Mouse (Mus musculus) left cerebral cortex, postnatal 25 days (tissue): ENCODE results near the gene Wfdc6a. TPM values are rescaled to one million over a fixed set of nuclear protein-coding genes. Genes with fewer than 3 reads are reported as not detected.
"Not testable (repeated sequence)": the region's sequence is repeated elsewhere in the genome, so short reads cannot be mapped to it uniquely, and the experiment has no call there.

Experiments used
- DNase-seq, 2 experiments: peaks; one replicate each; pipeline ENCODE4 v3.0.0; 2022; ENCODE audit warnings: low spot score in 2 of 2, mixed read lengths in 1 of 2
- intact Hi-C: fragments of 180-260 bp; cut with DNase I; formaldehyde crosslinking; loops from one replicate; pipeline ENCODE4 v1.15.1; 2025
- total RNA-seq, 2 experiments: library from RNA; stranded (reverse); gene quantifications; 2 replicates each; pipeline ENCODE4 v1.2.3; 2021

Gene Wfdc6a
- total RNA-seq: under 1 TPM in 1 of 2 experiments, not detected in 1; 0.46 TPM

DNA sequence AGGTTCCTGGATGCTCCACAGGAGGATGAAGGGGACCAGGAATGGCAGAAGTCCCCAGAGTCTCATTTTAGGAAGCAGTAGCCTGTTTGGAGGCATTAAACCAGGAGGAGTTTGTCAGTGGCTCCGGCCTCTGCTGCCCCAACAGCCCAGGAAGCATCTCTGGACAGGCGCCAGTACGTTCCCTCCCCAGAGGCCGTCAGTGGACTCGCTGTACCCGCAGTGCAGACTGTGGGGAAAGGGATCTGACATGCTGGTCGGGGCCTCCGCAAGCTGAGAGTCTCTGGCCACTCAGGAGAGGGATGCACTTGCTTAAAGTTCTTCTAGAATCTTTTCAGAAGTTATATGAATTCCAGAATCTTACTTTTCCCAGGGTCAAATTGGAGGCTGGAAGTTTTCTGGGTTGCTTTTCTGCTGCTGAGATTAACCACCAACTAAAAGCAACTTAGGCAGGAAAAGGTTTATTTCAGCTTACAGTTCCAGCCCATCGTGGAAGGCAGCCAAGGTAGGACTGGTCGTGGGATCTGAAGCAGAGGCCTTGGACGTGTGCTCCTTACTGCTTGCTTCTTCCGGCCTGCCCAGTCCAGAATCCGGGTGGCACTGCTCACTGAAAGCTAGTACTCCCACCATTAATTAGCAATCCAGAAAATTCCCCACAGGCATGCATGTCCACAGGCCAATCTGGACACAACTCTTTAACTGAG is at the start of gene Wfdc6a:
Wfdc6a (minus strand) TSS at position 423 of the 701 bp plus-strand sequence.
- intact Hi-C loops, DNase-seq: not testable (repeated sequence)

DNA sequence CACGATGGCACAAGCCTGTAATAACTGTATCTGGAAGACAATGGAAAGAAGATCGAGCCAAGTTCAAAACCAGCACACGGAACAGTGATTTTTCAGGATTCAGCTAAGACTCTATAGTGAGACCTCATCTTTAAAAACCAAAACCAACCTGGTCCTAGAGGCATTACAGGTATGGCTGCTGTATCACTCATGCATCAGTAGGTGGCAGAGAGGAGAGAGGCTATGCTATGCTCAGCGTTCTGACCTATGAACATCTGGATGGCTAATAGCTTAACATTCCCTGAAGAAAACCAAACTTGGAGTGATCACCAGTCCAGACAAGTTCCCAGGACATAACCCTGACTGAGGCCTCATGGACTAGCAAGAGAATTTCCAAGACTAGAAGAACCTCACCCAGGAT is 36.5 kb upstream of the Wfdc6a start:
- no peak for DNase-seq
- intact Hi-C loops: no loop called here

DNA sequence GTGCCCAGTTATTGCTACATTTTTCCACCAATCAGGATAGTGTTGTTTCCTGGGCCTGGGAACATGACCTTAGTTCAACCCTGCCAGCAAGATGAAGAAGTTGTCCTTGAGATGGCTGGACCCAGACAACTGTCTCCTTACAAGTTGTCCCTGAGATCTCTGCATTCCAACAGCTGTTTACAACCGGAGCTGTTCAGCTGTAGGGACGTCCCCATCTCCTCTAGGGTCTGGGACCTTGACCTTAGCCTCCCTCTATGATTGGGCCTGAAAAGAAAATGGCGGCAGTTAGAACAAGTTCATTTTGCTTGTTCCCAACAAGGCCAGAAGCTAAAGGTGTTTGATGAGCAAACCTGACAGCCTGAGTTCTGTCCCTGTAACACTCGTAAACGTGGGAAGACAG is 33.8 kb upstream of the Wfdc6a start:
- intact Hi-C loops: no loop called here
- DNase-seq: no peak

DNA sequence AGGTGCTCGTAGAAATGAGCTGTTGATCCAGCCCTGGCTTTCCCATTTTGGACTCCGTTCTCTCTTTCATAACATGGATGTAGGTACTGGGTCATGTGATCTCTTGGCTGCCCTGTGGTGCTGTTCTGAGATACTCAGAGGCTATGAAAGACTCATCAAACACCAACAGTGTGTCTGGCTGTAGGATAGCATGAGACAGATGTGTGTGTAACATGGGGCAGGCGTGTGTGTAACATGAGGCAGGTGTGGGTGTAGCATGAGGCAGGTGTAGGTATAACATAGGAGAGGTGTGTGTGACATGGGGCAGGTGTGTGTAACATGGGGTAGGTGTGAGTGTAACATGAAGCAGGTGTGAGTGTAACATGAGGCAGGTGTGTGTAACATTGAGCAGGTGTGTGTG is 30.1 kb upstream of the Wfdc6a start:
- no peak for DNase-seq
- intact Hi-C loops: no loop called here

DNA sequence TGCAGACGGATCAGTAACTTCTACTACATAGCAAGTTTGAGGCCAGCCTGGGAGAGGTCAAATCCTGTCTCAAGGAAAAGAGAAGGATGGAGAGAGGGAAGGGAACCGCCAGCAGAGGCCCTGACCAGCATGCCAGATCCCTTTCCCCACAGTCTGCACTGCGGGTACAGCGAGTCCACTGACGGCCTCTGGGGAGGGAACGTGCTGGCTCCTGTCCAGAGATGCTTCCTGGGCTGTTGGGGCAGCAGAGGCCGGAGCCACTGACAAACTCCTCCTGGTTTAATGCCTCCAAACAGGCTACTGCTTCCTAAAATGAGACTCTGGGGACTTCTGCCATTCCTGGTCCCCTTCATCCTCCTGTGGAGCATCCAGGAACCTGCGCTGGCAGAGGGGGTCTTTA is 28.2 kb upstream of the Wfdc6a start, which contains the start of the genes Wfdc6b and Wfdc8:
Wfdc6b (plus strand) TSS at position 52 of the 400 bp plus-strand sequence.
Wfdc8 (minus strand) TSS at position 156 of the 400 bp plus-strand sequence.
- DNase-seq, intact Hi-C loops: not testable (repeated sequence)

DNA sequence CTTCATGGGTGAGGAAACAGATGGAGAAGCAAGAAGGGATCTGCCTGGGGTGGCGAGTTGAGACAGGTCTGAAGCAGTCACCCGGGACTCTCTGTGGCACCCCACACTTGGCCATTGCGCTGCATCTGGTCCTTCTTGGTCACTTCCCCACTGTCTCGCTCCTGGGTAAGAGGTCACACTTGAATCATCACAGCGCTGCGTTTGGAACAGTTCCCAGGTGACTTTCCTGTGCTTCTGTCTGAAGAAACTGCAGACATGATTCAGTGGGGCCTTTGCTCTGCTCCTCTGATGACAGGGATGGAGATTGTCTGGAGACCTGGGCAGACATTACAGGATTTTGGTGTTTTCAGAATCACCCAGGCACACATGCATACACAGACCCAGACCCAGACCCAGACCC is 23.5 kb upstream of the Wfdc6a start:
- no peak for DNase-seq
- intact Hi-C loops: no loop called here

DNA sequence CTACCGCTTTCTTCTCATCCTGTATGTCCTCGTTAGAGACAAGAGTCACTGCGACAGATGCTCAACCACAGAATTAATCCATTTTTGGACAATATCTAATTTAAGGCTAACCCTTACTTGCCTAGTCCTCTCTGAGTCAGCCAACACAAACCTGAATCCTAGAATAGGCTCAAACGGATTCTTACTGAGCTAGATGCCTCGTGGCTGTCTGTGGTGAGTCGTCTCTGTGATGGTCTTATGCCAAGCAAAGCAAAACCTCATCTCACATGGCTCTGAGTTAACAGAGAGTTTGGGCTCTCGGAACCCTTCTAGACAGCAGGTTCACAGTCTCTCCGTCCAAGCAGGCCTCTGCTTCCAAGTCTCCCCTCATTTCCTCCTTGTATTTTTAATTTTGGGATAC is 19.2 kb upstream of the Wfdc6a start:
- intact Hi-C loops: no loop called here
- peak in 1 of 2 experiments; percentile 70 for DNase-seq

DNA sequence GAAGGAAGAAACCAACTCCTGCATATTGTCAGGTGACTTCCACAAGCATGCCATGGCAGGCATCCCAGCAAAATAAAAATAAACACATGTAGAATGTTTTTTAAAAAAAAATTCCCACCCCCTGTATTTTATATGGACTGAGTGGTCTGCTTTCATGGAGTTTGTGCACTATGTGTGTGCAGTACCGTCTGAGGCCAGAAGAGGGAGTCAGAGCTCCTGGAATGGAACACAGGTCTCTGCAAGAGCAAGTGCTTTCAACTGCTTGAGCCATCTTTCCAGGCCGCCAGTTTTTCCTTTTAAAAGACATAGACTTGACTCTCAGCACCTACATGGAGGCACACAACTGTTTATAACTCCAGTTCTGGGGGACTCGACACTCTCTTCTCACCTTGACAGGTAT is 18.2 kb upstream of the Wfdc6a start:
- DNase-seq: no peak
- intact Hi-C loops: no loop called here

DNA sequence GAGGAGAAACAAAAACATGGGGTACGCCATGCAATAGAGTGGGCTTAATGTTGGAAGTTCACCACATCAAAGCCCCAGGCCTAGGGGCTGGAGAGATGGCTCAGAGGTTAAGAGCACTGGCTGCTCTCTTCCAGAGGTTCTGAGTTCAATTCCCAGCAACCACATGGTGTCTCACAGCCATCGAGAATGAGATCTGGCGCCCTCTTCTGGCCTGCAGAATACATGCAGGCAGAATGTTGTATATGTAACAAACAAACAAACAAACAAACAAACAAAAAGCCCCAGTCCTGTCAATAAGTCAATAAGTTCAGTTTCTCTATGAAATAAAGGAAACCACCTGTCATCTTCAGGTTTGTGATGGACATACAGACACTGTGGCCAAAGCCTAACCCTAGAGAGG is 14.9 kb upstream of the Wfdc6a start:
- no peak for DNase-seq
- intact Hi-C loops: no loop called here

DNA sequence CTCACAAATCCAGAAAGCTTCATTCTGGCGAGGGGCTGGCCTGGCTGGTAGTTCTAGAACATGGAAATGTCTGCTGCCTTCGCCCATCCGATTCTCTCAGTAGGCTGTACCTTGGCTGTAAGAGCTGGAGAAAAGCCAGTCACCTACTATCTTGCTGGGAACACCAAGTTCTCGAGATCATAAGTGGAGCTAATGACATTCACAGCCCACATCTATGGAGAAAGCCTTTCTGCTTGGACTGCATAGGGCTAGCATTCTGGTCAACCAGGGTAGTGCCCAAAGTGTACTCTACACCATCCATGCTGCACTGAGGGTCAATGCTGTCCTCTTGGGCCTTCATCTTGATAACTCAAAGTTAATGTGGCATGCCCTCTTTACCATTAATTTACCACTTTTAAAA is 8.2 kb upstream of the Wfdc6a start, which contains the start of gene Eppin:
Eppin (minus strand) TSS at position 101 of the 400 bp plus-strand sequence.
- DNase-seq: no peak
- intact Hi-C loops: loop anchor here (1.0 kb wide), 1 partner anchor 133 kb away; no protein-coding TSS in a partner anchor

DNA sequence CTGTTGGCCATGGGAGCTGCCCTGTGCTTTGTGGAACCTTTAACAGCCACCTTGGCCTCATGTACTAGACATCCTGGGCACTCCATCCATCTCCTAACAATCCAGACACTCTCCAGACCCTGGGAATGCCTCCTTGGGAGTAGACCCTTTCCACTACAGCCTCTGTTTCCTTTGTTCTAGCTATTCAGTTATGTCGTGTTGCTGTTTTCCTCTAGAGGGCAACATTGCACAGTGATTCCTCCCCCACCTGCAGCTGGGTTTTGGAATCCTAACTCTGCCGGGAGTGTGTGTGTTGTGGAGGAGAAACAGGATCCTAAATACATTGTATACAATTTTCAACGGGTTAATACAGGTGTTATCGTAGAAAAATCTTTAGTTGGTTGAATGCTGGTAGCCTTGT is 6.8 kb upstream of the Wfdc6a start:
- DNase-seq: peak; percentile 28 to 42
- intact Hi-C loops: no loop called here

DNA sequence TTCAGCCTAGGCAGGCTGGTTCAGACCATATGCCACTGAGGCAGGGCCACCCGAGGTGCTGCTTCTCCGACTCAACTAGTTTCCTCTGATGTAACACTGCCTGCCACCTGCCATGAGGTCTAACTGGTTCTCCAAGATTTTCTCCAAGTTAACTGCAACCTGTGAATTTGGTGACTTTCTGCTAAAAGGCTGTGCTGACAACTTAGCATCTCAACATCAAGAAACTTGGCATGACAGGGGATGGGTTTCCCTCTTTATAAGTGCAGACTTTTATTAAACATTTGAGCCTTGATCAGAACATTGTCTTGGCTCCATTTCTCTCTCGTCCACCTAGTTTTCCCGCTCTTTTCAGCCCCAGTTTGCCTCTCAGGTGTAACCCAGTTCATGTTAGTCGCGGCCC is 11.9 kb downstream of the Wfdc6a start, which contains the start of gene Spint3:
Spint3 (minus strand) TSS at position 101 of the 400 bp plus-strand sequence.
- intact Hi-C loops, DNase-seq: not testable (repeated sequence)

DNA sequence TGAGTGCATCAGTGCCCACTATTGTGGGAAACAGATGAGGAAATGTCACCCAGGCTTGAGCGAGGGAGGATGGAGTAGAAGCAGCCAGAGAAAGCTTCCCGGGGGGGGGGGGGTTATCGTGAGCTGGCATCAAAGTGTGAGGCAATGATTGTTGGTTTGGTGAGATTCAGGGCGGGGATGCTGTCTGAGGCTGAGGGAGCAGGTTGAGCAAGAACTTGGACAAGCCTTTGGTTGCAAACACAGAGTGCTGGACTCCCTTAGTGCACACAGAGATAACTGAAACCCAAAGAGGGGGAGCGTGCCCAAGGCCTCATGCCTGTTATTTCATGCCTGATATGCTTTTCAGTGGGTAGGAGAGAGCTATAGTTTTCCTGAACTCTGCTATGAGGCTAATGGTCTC is 17.8 kb downstream of the Wfdc6a start:
- intact Hi-C loops: no loop called here
- no peak for DNase-seq

DNA sequence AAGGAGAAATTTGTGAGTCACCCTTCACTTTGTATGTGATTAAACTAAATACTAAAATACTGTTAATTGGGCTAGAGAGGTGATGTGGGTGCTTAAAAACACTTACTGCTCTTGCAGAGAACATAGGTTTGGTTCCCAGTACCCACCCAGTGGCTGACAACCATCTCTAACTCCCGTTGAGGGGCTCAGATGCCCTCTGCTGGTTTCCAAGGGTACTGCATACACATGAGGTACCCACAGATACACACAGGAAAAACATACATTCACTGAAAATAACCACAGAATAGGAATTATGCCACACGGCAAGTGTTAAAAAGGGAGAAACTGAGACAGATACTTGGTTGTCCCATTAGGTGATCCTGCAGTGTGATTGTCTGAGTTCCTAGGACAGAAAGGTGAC is 18.2 kb downstream of the Wfdc6a start:
- DNase-seq: no peak
- intact Hi-C loops: no loop called here

DNA sequence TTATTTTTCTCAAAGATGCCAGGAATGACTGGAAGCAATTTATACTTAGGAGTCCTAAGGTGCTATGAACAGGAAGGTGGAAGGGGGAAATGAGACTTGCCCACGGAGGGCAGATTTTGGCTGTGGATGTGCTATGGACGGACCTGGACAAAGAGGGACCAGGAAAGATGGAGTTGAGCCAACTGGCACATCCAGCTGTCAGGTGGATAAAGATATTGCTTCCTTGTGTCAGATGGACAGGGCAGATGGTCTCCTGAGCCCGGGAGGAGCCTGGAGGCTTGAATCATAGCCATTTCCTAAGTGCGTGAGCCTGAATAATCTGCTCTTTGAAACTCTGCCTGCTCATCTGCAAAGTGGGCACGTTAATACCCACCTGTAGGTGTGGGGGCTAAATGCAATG is 20.9 kb downstream of the Wfdc6a start:
- intact Hi-C loops: loop anchor here (5.0 kb wide), 1 partner anchor 42 kb away; no protein-coding TSS in a partner anchor

DNA sequence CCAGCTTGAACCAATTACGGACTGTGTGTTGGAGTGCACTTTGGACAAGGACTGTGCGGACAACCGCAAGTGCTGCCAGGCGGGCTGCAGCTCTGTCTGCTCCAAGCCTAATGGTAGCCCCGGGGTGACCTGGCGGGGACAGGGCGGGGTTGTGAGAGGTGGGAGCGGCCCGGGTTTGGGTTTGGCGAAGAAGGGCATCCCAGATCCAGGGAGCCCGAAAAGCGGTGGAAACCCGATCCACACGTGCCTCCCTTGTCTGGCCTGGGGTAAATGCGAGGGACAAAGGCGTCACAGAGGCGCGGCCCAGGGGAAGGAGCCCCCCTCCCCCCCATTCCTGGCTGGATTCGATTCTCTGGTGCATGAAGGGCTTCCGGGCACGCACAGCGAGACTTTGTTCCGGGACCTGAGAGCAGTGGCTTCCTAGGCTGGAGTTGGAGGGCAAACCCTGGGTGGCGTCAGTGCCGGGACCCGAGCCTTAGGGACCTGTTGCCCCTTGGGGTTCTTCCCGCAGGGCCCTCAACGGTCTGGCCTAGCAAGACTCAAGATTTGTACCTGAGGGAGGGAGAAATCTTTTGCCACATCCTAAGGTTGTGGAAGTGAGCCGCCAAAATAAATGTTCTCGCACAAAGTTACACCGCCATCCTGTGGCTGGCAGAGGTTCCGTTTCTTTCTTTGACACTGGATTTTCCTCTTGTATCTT is 21.8 kb downstream of the Wfdc6a start:
- peak; percentile 35 to 61 for DNase-seq
- intact Hi-C loops: loop anchor here (2.0 to 5.0 kb wide), 2 partner anchors 41 to 147 kb away; no protein-coding TSS in a partner anchor

More for the DNA sequence above, 20.9 kb downstream of the Wfdc6a start:
- no peak for DNase-seq

DNA sequence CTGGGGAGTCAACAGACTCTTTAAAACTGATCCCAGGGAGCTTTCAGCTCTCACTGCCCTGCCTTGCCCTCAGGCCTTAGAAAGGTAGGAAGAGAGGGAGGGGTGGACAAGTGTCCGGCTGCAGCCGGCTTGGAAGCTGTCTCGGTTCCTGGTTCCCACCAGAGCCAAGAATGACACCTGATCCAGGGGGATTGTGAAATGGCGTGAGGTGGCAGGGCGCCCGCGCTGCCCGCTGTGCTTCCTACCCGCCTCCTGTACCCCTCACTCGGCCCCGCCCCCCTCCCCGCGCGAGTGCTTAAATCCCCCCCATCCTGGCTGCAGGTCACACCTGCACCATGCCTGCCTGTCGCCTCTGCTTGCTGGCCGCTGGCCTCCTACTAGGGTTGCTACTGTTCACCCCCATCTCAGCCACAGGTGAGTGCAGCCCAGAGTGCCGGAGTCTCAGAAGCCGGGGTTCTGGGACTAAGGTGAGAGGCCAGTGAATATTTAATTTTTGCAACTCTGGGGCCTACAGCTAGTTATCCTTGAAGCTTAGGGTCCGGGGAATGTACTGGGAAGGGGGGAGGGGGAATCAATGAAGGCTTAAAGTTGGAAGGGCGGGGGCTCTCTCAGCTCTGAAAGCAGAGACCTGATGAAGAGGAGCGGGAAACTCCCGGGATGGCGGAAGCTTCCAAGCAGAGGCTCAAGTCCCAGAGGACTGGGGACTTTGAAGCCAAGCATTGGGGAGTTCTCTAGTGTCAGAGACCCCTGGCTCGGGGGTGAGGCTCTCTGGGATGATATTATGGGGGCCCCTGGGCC is 22.7 kb downstream of the Wfdc6a start, which contains the start of gene Wfdc2:
Wfdc2 (plus strand) TSS at position 23 of the 798 bp plus-strand sequence.
- DNase-seq: no peak
- intact Hi-C loops: loop anchor here (2.0 to 5.0 kb wide), 2 partner anchors 40 to 146 kb away; no protein-coding TSS in a partner anchor

DNA sequence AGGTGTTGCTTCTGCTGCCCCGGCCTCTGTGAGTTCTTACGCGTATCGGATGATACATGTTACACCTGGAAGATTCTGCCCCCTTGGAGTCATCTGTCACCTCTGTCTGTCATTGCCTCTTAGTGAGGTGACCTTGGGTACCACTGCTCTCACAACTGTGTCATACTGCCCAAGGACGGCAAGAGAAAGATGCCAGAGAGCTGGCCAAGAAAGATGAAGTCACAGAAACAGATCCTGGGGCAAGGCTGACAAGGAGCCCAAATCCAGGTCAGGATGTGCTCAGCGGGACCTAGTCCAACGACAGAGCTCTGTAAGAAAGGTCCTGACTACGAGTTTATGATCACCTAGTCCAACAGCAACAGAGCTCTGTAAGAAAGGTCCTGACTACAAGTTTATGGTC is 25.1 kb downstream of the Wfdc6a start:
- intact Hi-C loops: loop anchor here (5.0 kb wide), 1 partner anchor 38 kb away; no protein-coding TSS in a partner anchor
- DNase-seq: no peak

DNA sequence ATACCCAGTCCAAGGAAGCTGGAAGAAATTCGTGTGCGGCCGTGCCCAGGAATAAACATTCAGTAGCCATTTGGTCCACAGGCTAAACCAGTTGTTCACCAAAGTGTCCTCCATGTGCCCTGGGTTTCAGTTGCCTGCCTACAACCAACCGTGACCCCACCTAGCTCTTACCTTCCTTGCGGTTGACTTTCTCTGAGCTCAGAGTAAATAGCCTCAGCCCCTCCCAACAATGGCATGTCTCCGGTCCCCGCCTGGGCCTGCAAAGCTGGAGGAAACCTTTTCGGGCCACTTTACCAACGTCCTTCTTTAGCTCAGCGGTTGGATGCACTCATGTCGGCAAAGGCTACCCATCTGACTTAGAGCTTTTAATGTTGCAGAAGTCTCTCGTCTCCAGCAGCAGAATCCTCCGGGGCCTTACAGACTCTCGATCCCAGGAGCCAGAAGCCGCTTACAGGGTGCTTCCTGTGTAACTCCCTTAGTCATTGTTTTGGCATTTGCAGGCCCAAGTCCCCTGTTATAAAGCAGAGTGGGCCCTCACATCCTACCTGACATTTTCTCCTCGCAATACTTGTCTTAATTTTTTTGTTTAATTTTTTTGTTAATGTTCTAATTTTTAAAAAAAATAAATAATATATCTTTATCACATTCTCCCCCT is 26.1 kb downstream of the Wfdc6a start:
- intact Hi-C loops: loop anchor here (1.0 to 5.0 kb wide), 3 partner anchors 17 to 102 kb away; partner anchors contain the start of genes Dbndd2 and Sys1
- no peak for DNase-seq
